Mouse (Mus musculus): ENCODE measurements around the gene Cinp. TPM values are rescaled to one million over a fixed set of nuclear protein-coding genes. Genes with fewer than 3 reads are reported as not detected.
"Not testable (repeated sequence)": the region's sequence is repeated elsewhere in the genome, so short reads cannot be mapped to it uniquely, and the experiment has no call there.

The Cinp gene
- polyA plus RNA-seq, 1 experiment from 2014 or later: 72.2 TPM

DNA sequence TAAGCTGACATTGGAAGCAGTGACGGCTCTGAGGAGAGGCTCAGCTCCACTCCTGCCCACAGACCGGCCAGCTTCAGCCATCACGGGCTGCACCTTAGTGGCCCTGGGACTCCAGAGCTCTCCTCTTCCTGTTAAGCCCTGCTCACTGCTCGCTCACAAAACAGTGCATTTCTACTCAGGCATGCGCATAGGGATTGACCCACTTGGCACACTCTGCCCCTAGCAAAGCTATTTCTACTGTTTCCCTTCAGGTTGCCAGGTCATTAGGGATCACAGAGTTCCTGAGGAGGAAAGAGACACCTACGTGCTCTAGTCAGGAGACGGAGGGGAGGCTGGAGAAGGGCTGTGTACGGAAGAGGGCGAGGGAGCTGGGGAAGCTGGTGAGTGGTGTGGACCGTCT is 23.0 kb downstream of the Cinp start:
- 85% methylated on average over 10 of the region's 10 CpGs for WGBS
- ATAC-seq (ENCODE audit: low read depth): no peak
- no peaks in the 10 kb centered on the region for H3K4me1 ChIP-seq (replicated peaks; ENCODE audit: control insufficient read depth, insufficient read depth, low read length)

GRCm38 (mm10) chr12:110865571-110865970 is 23.4 kb downstream of the Cinp start:
- Histone ChIP-seq H3K9ac (ENCODE audit: low read length) (no peak overlapping the region), H3K4me1 (replicated peaks; ENCODE audit: control insufficient read depth, insufficient read depth, low read length) (no peaks in the 10 kb centered on the region), H3K4me3 (ENCODE audit: low read length) (no peak overlapping the region), H3K9me3 (ENCODE audit: control insufficient read depth, low read length) (no peaks in the 10 kb centered on the region), H3K4me2 (ENCODE audit: low read depth, low read length) (no peak overlapping the region), H3K27me3 (ENCODE audit: control insufficient read depth, insufficient read depth, low read depth, low read length) (no peaks in the 10 kb centered on the region), H3K36me3 (ENCODE audit: control insufficient read depth, insufficient read depth, low read length) (peaks cover 16% of the 10 kb centered on the region), H3K27ac (ENCODE audit: low read length) (no peak overlapping the region)
- WGBS: 63% methylated on average over 5 of the region's 6 CpGs
- no peak for ATAC-seq (ENCODE audit: low read depth)

More for the DNA sequence above, 23.0 kb downstream of the Cinp start:
- Histone ChIP-seq H3K4me3 (ENCODE audit: low read length) (no peak overlapping the region), H3K36me3 (ENCODE audit: control insufficient read depth, insufficient read depth, low read length) (peaks cover 16% of the 10 kb centered on the region), H3K4me2 (ENCODE audit: low read depth, low read length) (no peak overlapping the region), H3K9ac (ENCODE audit: low read length) (no peak overlapping the region), H3K27ac (ENCODE audit: low read length) (no peak overlapping the region), H3K9me3 (ENCODE audit: control insufficient read depth, low read length) (no peaks in the 10 kb centered on the region), H3K27me3 (ENCODE audit: control insufficient read depth, insufficient read depth, low read depth, low read length) (no peaks in the 10 kb centered on the region)

DNA sequence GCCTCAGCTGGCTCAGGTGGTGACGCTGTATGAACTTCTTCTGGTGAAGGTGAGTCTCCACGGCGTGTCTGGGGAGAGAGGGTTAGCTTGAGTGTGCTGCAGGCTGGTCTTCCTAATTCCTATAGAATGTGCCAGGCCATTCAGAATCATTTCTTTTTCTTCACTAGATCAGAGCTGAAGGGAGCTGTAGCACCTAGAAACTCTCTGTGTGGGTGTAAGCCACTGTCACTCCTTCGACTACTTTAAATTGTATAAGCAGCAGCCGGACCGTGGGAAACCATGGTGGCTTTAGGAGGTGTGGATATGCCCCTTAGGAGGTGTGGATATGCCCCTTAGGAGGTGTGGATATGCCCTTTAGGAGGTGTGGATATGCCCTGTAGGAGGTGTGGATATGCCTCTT is 24.9 kb downstream of the Cinp start:
- H3K27ac ChIP-seq (ENCODE audit: low read length): no peak overlapping the region
- H3K9ac ChIP-seq (ENCODE audit: low read length): no peak overlapping the region
- WGBS: 86% methylated on average over 6 of the region's 6 CpGs
- peaks cover 10% of the 10 kb centered on the region for H3K36me3 ChIP-seq (ENCODE audit: control insufficient read depth, insufficient read depth, low read length)
- H3K4me1 ChIP-seq (replicated peaks; ENCODE audit: control insufficient read depth, insufficient read depth, low read length): no peaks in the 10 kb centered on the region
- no peak overlapping the region for H3K4me2 ChIP-seq (ENCODE audit: low read depth, low read length)
- no peak for ATAC-seq (ENCODE audit: low read depth)
- H3K9me3 ChIP-seq (ENCODE audit: control insufficient read depth, low read length): no peaks in the 10 kb centered on the region
- no peak overlapping the region for H3K4me3 ChIP-seq (ENCODE audit: low read length)
- no peaks in the 10 kb centered on the region for H3K27me3 ChIP-seq (ENCODE audit: control insufficient read depth, insufficient read depth, low read depth, low read length)

DNA sequence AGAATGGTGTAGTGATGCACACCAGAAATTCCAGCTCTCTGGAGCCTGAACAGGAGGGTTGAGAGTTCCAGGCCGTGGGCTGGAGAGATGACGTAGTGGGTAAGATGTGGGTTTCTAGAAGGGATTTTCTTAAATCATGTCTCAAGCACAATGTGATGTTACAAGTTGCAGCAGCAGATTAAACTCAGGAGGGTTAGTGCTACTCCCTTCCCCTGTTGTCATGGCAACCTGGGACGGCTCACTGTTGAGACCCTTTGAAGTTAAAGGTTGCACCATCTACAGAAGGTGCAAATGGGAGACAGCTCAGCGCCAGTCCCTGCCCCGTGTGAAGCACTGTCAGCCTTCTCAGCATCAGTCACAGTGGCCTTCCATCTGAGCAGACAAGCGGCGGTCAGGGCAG is 27.7 kb downstream of the Cinp start:
- H3K9me3 ChIP-seq (ENCODE audit: control insufficient read depth, low read length): no peaks in the 10 kb centered on the region
- H3K9ac ChIP-seq (ENCODE audit: low read length): no peak overlapping the region
- H3K27ac ChIP-seq (ENCODE audit: low read length): no peak overlapping the region
- WGBS: 44% methylated on average over 7 of the region's 7 CpGs
- no peak for ATAC-seq (ENCODE audit: low read depth)
- H3K4me1 ChIP-seq (replicated peaks; ENCODE audit: control insufficient read depth, insufficient read depth, low read length): no peaks in the 10 kb centered on the region
- no peak overlapping the region for H3K4me3 ChIP-seq (ENCODE audit: low read length)
- no peak overlapping the region for H3K4me2 ChIP-seq (ENCODE audit: low read depth, low read length)
- H3K36me3 ChIP-seq (ENCODE audit: control insufficient read depth, insufficient read depth, low read length): peaks cover 6% of the 10 kb centered on the region; the same call in 1 of the 2 replicates
- H3K27me3 ChIP-seq (ENCODE audit: control insufficient read depth, insufficient read depth, low read depth, low read length): no peaks in the 10 kb centered on the region

DNA sequence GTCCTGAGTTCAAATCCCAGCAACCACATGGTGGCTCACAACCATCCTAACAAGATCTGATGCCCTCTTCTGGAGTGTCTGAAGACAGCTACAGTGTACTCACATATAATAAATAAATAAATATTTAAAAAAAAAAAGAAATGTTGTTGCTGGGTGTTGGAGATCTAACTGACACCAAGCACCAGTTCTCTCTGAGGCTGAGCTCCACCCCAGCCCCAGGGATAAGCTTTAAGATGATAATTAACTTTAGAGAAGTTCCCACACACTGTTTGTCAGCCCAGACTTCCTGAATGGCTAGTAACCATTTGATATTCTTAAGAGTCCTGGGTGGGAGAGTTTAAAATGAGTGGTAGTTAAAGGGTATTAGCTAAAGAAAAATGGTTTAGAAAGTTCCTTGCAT is 28.7 kb downstream of the Cinp start:
- no peak for ATAC-seq (ENCODE audit: low read depth)
- H3K9ac ChIP-seq (ENCODE audit: low read length): no peak overlapping the region
- no peak overlapping the region for H3K27ac ChIP-seq (ENCODE audit: low read length)
- peaks cover 6% of the 10 kb centered on the region for H3K36me3 ChIP-seq (ENCODE audit: control insufficient read depth, insufficient read depth, low read length)
- no peak overlapping the region for H3K4me2 ChIP-seq (ENCODE audit: low read depth, low read length)
- H3K9me3 ChIP-seq (ENCODE audit: control insufficient read depth, low read length): no peaks in the 10 kb centered on the region
- H3K27me3 ChIP-seq (ENCODE audit: control insufficient read depth, insufficient read depth, low read depth, low read length): no peaks in the 10 kb centered on the region
- H3K4me1 ChIP-seq (replicated peaks; ENCODE audit: control insufficient read depth, insufficient read depth, low read length): no peaks in the 10 kb centered on the region
- no peak overlapping the region for H3K4me3 ChIP-seq (ENCODE audit: low read length)

DNA sequence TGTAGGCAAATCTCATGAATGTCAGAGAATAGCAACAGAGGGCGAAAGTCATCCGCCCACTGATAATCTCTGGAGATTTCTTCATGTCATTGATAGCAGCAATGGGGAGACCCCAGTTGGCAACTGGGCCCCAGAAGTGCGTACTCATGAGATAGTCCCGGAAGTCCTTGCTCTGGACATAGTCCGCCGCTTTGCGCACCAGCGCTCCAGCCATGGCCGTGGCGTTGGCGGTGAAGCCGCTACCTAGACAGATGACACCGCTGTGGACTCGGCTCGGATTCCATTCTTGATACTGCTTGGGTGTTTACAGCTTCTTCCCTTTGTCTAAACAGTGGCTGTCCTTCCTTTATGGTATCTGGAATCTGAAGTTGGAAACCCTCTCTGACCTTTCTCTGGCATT is 30.3 kb downstream of the Cinp start:
- not testable (repeated sequence) for H3K36me3 ChIP-seq (ENCODE audit: control insufficient read depth, insufficient read depth, low read length); H3K4me1 ChIP-seq (replicated peaks; ENCODE audit: control insufficient read depth, insufficient read depth, low read length); H3K4me2 ChIP-seq (ENCODE audit: low read depth, low read length); H3K27me3 ChIP-seq (ENCODE audit: control insufficient read depth, insufficient read depth, low read depth, low read length); H3K4me3 ChIP-seq (ENCODE audit: low read length); ATAC-seq (ENCODE audit: low read depth); H3K9me3 ChIP-seq (ENCODE audit: control insufficient read depth, low read length); H3K27ac ChIP-seq (ENCODE audit: low read length); H3K9ac ChIP-seq (ENCODE audit: low read length)
- 90% methylated on average over 15 of the region's 15 CpGs for WGBS

DNA sequence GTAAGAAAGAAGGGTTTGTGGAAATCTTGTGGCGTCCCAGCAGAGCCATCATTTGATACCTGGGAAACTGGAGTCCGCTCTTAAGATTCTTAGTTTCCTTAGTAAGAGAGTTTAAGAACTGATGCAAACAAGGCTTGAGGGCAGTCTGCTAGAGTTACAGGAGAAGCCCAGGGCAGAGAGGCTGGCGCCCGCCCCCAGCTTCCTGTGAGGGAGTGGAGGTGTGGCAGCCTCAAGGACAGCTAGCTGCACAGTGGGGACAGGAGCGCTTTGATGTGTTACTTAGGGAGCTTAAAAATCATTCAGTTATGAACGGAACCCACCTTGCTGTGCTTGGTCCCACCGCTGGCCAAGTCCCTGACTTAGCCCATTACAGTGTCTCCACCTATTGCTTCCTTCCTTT is 31.7 kb downstream of the Cinp start:
- H3K27me3 ChIP-seq (ENCODE audit: control insufficient read depth, insufficient read depth, low read depth, low read length): no peaks in the 10 kb centered on the region
- H3K9ac ChIP-seq (ENCODE audit: low read length): no peak overlapping the region
- 65% methylated on average over 7 of the region's 7 CpGs for WGBS
- H3K27ac ChIP-seq (ENCODE audit: low read length): no peak overlapping the region
- no peaks in the 10 kb centered on the region for H3K9me3 ChIP-seq (ENCODE audit: control insufficient read depth, low read length)
- no peak; the same call in 1 of the 2 replicates for ATAC-seq (ENCODE audit: low read depth)
- peaks cover 4% of the 10 kb centered on the region for H3K36me3 ChIP-seq (ENCODE audit: control insufficient read depth, insufficient read depth, low read length)
- H3K4me2 ChIP-seq (ENCODE audit: low read depth, low read length): no peak overlapping the region
- no peak overlapping the region for H3K4me3 ChIP-seq (ENCODE audit: low read length)
- no peaks in the 10 kb centered on the region for H3K4me1 ChIP-seq (replicated peaks; ENCODE audit: control insufficient read depth, insufficient read depth, low read length)

DNA sequence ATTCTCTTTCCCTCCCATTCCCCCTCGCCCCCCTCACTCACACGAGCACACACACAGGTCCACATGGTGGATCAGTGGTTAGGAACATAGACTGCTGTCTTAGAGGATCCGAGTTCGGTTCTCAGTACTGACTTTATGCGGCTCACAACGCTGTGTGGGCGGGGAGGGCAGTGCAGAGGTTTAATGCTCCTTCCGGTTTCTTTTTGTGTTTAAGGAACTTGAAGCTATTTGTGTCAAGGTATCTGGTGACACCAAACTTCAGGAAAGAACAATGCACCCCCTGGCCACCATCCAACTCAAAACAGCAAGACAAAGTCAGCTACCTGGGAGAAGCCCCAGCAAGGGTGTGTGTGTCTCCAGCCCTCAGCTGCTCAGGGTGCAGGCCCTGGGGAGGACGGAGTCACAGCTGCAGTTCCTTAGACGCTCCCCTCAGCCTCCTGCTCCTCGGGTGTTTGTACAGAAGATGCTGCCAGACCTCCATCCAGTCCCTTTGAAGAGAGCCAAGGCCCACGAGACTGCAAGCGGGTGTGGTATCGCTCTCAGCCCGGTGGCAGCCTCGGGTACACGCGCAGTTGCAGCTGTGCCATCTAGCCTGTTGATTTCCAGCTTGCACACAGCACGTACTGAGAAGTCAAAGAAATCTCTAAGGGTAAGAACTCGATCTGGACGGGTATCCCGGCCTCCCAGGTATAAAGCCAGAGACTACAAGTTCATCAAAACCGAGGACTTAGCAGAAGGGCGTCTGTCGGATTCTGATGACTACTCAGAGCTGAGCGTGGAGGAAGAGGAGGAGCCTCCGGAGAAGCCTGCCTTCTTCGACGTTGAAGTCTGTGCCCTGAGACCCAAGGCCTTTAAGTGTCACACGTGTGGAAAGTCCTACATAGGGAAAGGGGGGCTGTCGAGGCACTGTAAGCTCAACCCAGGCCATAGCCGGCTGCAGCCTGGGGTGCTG is 33.9 kb downstream of the Cinp start:
- Histone ChIP-seq H3K9me3 (ENCODE audit: control insufficient read depth, low read length) (no peaks in the 10 kb centered on the region), H3K36me3 (ENCODE audit: control insufficient read depth, insufficient read depth, low read length) (no peaks in the 10 kb centered on the region; the same call in none of the 2 replicates), H3K4me2 (ENCODE audit: low read depth, low read length) (no peak overlapping the region), H3K27ac (ENCODE audit: low read length) (no peak overlapping the region), H3K27me3 (ENCODE audit: control insufficient read depth, insufficient read depth, low read depth, low read length) (no peaks in the 10 kb centered on the region), H3K9ac (ENCODE audit: low read length) (no peak overlapping the region), H3K4me3 (ENCODE audit: low read length) (no peak overlapping the region), H3K4me1 (replicated peaks; ENCODE audit: control insufficient read depth, insufficient read depth, low read length) (peaks cover 10% of the 10 kb centered on the region; the same call in 1 of the 2 replicates)
- ATAC-seq (ENCODE audit: low read depth): no peak
- 81% methylated on average over 32 of the region's 32 CpGs for WGBS

- Histone ChIP-seq H3K27ac (ENCODE audit: low read length) (no peak overlapping the region), H3K36me3 (ENCODE audit: control insufficient read depth, insufficient read depth, low read length) (no peaks in the 10 kb centered on the region; the same call in none of the 2 replicates), H3K4me3 (ENCODE audit: low read length) (no peak overlapping the region), H3K9ac (ENCODE audit: low read length) (no peak overlapping the region), H3K4me1 (replicated peaks; ENCODE audit: control insufficient read depth, insufficient read depth, low read length) (peaks cover 10% of the 10 kb centered on the region; the same call in 1 of the 2 replicates), H3K4me2 (ENCODE audit: low read depth, low read length) (no peak overlapping the region), H3K9me3 (ENCODE audit: control insufficient read depth, low read length) (no peaks in the 10 kb centered on the region), H3K27me3 (ENCODE audit: control insufficient read depth, insufficient read depth, low read depth, low read length) (no peaks in the 10 kb centered on the region)
- ATAC-seq (ENCODE audit: low read depth): no peak
- 89% methylated on average over 1 of the region's 1 CpGs for WGBS
Observed at GRCm38 (mm10) chr12:110851923-110852322, 37.0 kb downstream of the Cinp start.
